Mouse (Mus musculus) heart, postnatal 0 days (tissue): ENCODE measurements around the gene Kcnn1. TPM values are rescaled to one million over a fixed set of nuclear protein-coding genes. Genes with fewer than 3 reads are reported as not detected.

ENCODE experiments used
- ATAC-seq: fragments of 200-750 bp; cut with Nextera tagmentation; 2 replicates; pipeline ENCODE4 v1.8.0; 2017; ENCODE audit warnings: low read depth, moderate number of reproducible peaks, moderate library complexity; ENCODE audit not compliant: insufficient read depth
- DNase-seq: peaks from one replicate; pipeline ENCODE4 v3.0.0-alpha.2; 2016; ENCODE audit warnings: low spot score
- H3K27ac ChIP-seq: fragments of 300-500 bp; sonication (generic); 2 replicates; pipeline ENCODE4 v1.5.1; 2014; ENCODE audit warnings: low read depth, mild to moderate bottlenecking
- H3K27me3 ChIP-seq: fragments of 300-500 bp; sonication (generic); 2 replicates; pipeline ENCODE4 v1.6.1; 2014; ENCODE audit warnings: low read length, mixed read lengths; ENCODE audit not compliant: control insufficient read depth, insufficient read depth
- H3K36me3 ChIP-seq: fragments of 300-500 bp; sonication (generic); replicated peaks from 2 replicates; pipeline ENCODE4 v1.6.1; 2014; ENCODE audit warnings: low read length, mixed read lengths; ENCODE audit not compliant: control insufficient read depth, insufficient read depth
- H3K4me1 ChIP-seq: fragments of 300-500 bp; sonication (generic); 2 replicates; pipeline ENCODE4 v1.6.1; 2014; ENCODE audit warnings: antibody characterized with exemption; ENCODE audit not compliant: control insufficient read depth, insufficient read depth
- H3K4me2 ChIP-seq: fragments of 300-500 bp; sonication (generic); 2 replicates; pipeline ENCODE4 v1.6.1; 2014; ENCODE audit warnings: low read depth, mild to moderate bottlenecking, low read length, moderate library complexity
- H3K4me3 ChIP-seq: fragments of 300-500 bp; sonication (generic); 2 replicates; pipeline ENCODE4 v1.5.1; 2014; ENCODE audit warnings: low read depth, low read length
- H3K9ac ChIP-seq: fragments of 300-500 bp; sonication (generic); replicated peaks from 2 replicates; pipeline ENCODE4 v1.6.1; 2014; ENCODE audit warnings: low read depth, low read length, mixed read lengths
- H3K9me3 ChIP-seq: fragments of 300-500 bp; sonication (generic); replicated peaks from 2 replicates; pipeline ENCODE4 v1.6.1; 2016; ENCODE audit warnings: low read length; ENCODE audit not compliant: control insufficient read depth
- CTCF ChIP-seq: IDR thresholded peaks from 2 replicates; pipeline ENCODE4 v1.5.1; 2016; ENCODE audit warnings: antibody characterized with exemption, control low read depth, low read depth
- EP300 ChIP-seq: IDR thresholded peaks from 2 replicates; pipeline ENCODE4 v1.6.1; 2016; ENCODE audit warnings: antibody characterized with exemption, low read depth
- WGBS: fragments of 180-500 bp; shearing (Covaris S2); extraction: QIAGEN DNeasy Blood & Tissue Kit; methylation state at CpG from one replicate; pipeline ENCODE4 v1.1.7; 2014; 5-methylcytosine and 5-hydroxymethylcytosine counted together
- polyA plus RNA-seq: library from polyadenylated mRNA; unstranded; fragments of >200 nt; fragmentation: Nextera tagmentation; extraction: Ambion mirVana; gene quantifications from 2 replicates; pipeline ENCODE4 v1.2.1, GENCODE M21; 2015
- total RNA-seq: library from RNA; depleted of rRNA; stranded (reverse); fragments of >200 nt; gene quantifications from 2 replicates; pipeline ENCODE4 v1.2.3, GENCODE M21; 2014; ENCODE audit warnings: low replicate concordance

Kcnn1 gene
- total and polyA plus RNA-seq, 2 experiments from 2014 or later, result 3.4 to 25.2 TPM

- H3K36me3 ChIP-seq, result peaks cover 6% of the 10 kb centered on the region; the same call in 1 of the 2 replicates
- TF ChIP-seq CTCF (no peak), EP300 (no peak)
- 1% methylated on average over 46 of the region's 46 CpGs for WGBS
- H3K9me3 ChIP-seq, result no peaks in the 10 kb centered on the region
- peaks cover 16% of the 10 kb centered on the region; the same call in 1 of the 2 replicates for H3K27me3 ChIP-seq
- DNase-seq, result no peak
- no peak for ATAC-seq
- H3K4me1 ChIP-seq, result peaks cover 12% of the 10 kb centered on the region; the same call in 1 of the 2 replicates
- H3K9ac ChIP-seq, result peak overlapping the region; percentile 63
- peak overlapping the region; percentile 63 for H3K4me3 ChIP-seq
- H3K4me2 ChIP-seq, result peak overlapping the region; percentile 83
- H3K27ac ChIP-seq, result peak overlapping the region; percentile 78
Observed at GRCm38 (mm10) chr8:70863956-70864711, 1.1 kb upstream of the Kcnn1 start.

GRCm38 (mm10) chr8:70857516-70857915 lies 5.5 kb downstream of the Kcnn1 start:
- DNase-seq (no peak), ATAC-seq (no peak)
- Histone ChIP-seq H3K27ac (no peak overlapping the region), H3K4me3 (no peak overlapping the region), H3K27me3 (0 out of 2 replicates have a peak, but pooled peaks cover 3% of the 10 kb centered on the region), H3K4me2 (no peak overlapping the region), H3K9ac (no peak overlapping the region), H3K36me3 (no peaks in the 10 kb centered on the region), H3K9me3 (no peaks in the 10 kb centered on the region), H3K4me1 (no peaks in the 10 kb centered on the region; the same call in 1 of the 2 replicates)
- WGBS, result 38% methylated on average over 4 of the region's 4 CpGs
- no peak for TF ChIP-seq CTCF
- TF ChIP-seq EP300, result no peak

- Histone ChIP-seq H3K4me1 (no peaks in the 10 kb centered on the region), H3K9ac (0 out of 2 replicates have a peak overlapping the region, but pooled peaks have one; percentile 27), H3K4me2 (peak overlapping the region; percentile 72), H3K27ac (no peak overlapping the region), H3K9me3 (no peaks in the 10 kb centered on the region), H3K27me3 (no peaks in the 10 kb centered on the region), H3K4me3 (peak overlapping the region; percentile 46), H3K36me3 (no peaks in the 10 kb centered on the region)
- WGBS, result 5% methylated on average over 33 of the region's 33 CpGs
- DNase-seq (no peak), ATAC-seq (peak; percentile 78)
- no peak for TF ChIP-seq CTCF
- no peak for TF ChIP-seq EP300
Observed at GRCm38 (mm10) chr8:70856541-70857197, 6.4 kb downstream of the Kcnn1 start.

DNA sequence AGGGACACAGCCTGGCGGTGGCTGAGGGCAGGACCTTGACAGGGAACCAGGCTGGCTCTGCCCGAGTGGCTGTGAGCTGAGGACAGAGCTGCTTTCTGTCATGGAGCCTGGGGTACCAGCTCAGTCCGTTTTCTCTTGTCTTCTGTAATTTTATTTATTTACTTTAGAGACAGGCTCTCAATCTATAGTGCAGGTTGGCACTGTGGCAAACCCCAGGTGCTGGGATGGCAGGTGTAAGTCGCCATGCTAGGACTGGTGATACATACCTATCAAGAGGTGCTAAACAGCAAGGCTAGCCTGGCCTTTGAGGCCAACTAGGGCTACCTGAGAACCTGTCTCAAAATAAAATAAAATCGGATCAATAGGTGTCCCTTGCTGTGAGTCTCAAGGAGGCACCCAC lies 7.0 kb downstream of the Kcnn1 start:
- H3K9me3 ChIP-seq, result no peaks in the 10 kb centered on the region
- no peak overlapping the region for H3K4me2 ChIP-seq
- H3K4me3 ChIP-seq, result no peak overlapping the region
- no peak for TF ChIP-seq EP300
- TF ChIP-seq CTCF, result no peak
- no peaks in the 10 kb centered on the region for H3K36me3 ChIP-seq
- ATAC-seq (no peak), DNase-seq (no peak)
- H3K9ac ChIP-seq, result no peak overlapping the region
- no peaks in the 10 kb centered on the region for H3K27me3 ChIP-seq
- WGBS, result 68% methylated on average over 5 of the region's 5 CpGs
- H3K4me1 ChIP-seq, result no peaks in the 10 kb centered on the region
- no peak overlapping the region for H3K27ac ChIP-seq

DNA sequence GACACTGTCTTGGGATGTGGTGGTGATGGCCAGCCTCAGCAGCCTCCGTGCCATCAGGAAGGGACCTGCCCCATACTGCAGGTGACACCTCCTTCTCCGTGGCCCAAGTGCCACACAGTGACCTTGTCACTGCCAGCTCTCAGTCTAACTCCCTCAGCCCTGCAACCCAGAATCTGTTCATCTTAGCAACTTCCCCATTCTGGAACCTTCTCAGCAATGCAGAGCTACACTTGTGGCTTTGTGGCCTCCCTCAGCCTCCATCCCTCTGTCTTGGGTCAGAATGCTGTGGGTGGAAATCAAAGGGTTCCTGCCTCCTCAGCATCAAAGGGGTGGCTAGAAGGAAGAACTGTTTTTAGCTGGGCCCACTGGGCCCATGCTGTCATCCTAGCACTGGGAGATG lies 9.2 kb downstream of the Kcnn1 start:
- WGBS, result 68% methylated on average over 2 of the region's 2 CpGs
- no peak for ATAC-seq
- no peak overlapping the region for H3K4me3 ChIP-seq
- TF ChIP-seq EP300, result no peak
- TF ChIP-seq CTCF, result no peak
- no peak overlapping the region for H3K4me2 ChIP-seq
- no peak overlapping the region for H3K9ac ChIP-seq
- H3K4me1 ChIP-seq, result no peaks in the 10 kb centered on the region
- H3K27ac ChIP-seq, result no peak overlapping the region
- no peaks in the 10 kb centered on the region for H3K9me3 ChIP-seq
- H3K36me3 ChIP-seq, result no peaks in the 10 kb centered on the region
- H3K27me3 ChIP-seq, result no peaks in the 10 kb centered on the region
- DNase-seq, result no peak
